Mouse (Mus musculus): ENCODE measurements around the gene Ubac2. TPM values are rescaled to one million over a fixed set of nuclear protein-coding genes. Genes with fewer than 3 reads are reported as not detected.

Ubac2 gene
- total and polyA plus RNA-seq, 2 experiments from 2014 or later: 43.6 to 51.7 TPM

DNA sequence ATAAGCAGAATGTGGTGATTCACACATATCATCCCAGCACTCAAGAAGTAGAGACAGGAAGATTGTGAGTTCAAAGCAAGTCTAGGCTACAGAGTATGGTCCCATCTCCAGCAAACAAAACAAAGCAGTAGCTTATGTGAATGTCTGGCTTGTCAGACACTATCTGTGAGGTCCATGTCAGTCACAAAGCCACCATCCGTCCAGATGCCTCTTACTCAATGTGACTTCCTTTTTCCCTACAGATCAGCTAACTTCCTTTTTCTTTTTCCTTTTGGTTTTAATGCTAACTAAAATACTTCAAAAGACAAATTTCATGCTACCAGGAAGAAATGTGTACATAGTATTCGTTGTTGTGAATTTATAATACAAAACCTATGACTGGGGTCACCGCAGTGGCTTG lies 107.1 kb downstream of the Ubac2 start:
- no peak overlapping the region for H3K4me3 ChIP-seq (ENCODE audit: low read depth, low read length)
- ATAC-seq (ENCODE audit: low FRiP score) (no peak), DNase-seq (ENCODE audit: low spot score) (no peak)
- H3K4me2 ChIP-seq (ENCODE audit: low read depth, low read length, poor library complexity, severe bottlenecking): no peak overlapping the region
- no peaks in the 10 kb centered on the region for H3K36me3 ChIP-seq (ENCODE audit: insufficient read depth, low read length)
- TF ChIP-seq CTCF (IDR thresholded peaks at IDR 0.05): no peak
- H3K27me3 ChIP-seq (ENCODE audit: insufficient read depth, low read length): no peaks in the 10 kb centered on the region
- H3K9me3 ChIP-seq (ENCODE audit: low read length): no peaks in the 10 kb centered on the region
- 82% methylated on average over 3 of the region's 3 CpGs for WGBS
- H3K4me1 ChIP-seq (ENCODE audit: insufficient read depth, low read length): no peaks in the 10 kb centered on the region
- H3K9ac ChIP-seq (replicated peaks; ENCODE audit: low read length, poor library complexity, severe bottlenecking): no peak overlapping the region
- H3K27ac ChIP-seq (ENCODE audit: low read depth, low read length): no peak overlapping the region

DNA sequence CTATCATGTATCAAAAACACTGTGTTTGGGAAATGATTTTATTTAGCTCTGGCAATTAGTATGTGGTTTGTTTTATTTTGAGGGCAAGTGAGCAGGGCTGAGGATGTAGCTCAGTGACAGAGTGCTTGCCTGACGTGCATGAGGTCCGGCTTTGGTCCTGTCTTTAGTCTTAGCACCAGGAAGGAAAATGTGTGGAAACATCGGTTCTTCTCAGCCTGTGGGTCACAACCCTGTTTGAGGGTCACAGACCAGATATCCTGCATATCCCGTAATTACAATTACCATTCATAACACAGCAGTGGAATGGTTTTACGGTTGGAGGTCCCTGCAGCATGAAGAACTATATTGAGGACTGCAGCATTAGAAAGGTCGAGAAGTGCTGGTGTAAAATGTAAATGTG lies 107.6 kb downstream of the Ubac2 start:
- 86% methylated on average over 6 of the region's 6 CpGs for WGBS
- TF ChIP-seq CTCF (IDR thresholded peaks at IDR 0.05): no peak
- H3K4me2 ChIP-seq (ENCODE audit: low read depth, low read length, poor library complexity, severe bottlenecking): no peak overlapping the region

DNA sequence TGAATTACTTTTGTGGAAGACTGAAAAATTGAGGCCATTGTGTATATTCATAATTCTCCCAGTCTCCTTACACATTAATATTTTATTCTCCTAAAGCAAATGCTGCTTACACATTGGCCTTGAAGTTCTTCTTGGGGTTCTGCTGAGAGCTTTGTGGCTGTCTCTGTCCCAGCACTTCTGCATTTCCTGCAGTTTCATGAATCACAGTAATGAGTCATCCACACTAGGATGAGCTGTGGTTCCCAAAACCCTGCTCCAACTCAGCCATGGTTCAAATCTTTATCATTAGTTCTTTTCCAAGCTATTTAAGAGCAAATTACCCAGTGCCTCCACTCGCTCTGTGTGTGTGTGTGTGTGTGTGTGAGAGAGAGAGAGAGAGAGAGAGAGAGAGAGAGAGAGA lies 108.9 kb downstream of the Ubac2 start:
- no peak for TF ChIP-seq CTCF (IDR thresholded peaks at IDR 0.05)
- no peaks in the 10 kb centered on the region for H3K36me3 ChIP-seq (ENCODE audit: insufficient read depth, low read length)
- H3K4me3 ChIP-seq (ENCODE audit: low read depth, low read length): no peak overlapping the region
- H3K9me3 ChIP-seq (ENCODE audit: low read length): no peaks in the 10 kb centered on the region
- H3K9ac ChIP-seq (replicated peaks; ENCODE audit: low read length, poor library complexity, severe bottlenecking): no peak overlapping the region
- DNase-seq (ENCODE audit: low spot score): no peak
- no peaks in the 10 kb centered on the region for H3K27me3 ChIP-seq (ENCODE audit: insufficient read depth, low read length)
- no peak overlapping the region for H3K4me2 ChIP-seq (ENCODE audit: low read depth, low read length, poor library complexity, severe bottlenecking)
- H3K4me1 ChIP-seq (ENCODE audit: insufficient read depth, low read length): no peaks in the 10 kb centered on the region
- no peak for ATAC-seq (ENCODE audit: low FRiP score)
- no peak overlapping the region for H3K27ac ChIP-seq (ENCODE audit: low read depth, low read length)
- 95% methylated on average over 1 of the region's 1 CpGs for WGBS

More for the DNA sequence above, 107.6 kb downstream of the Ubac2 start:
- no peak for DNase-seq (ENCODE audit: low spot score)
- no peak overlapping the region for H3K27ac ChIP-seq (ENCODE audit: low read depth, low read length)
- no peaks in the 10 kb centered on the region for H3K27me3 ChIP-seq (ENCODE audit: insufficient read depth, low read length)
- H3K4me3 ChIP-seq (ENCODE audit: low read depth, low read length): no peak overlapping the region
- no peaks in the 10 kb centered on the region for H3K36me3 ChIP-seq (ENCODE audit: insufficient read depth, low read length)
- H3K9me3 ChIP-seq (ENCODE audit: low read length): no peaks in the 10 kb centered on the region
- no peaks in the 10 kb centered on the region for H3K4me1 ChIP-seq (ENCODE audit: insufficient read depth, low read length)
- H3K9ac ChIP-seq (replicated peaks; ENCODE audit: low read length, poor library complexity, severe bottlenecking): no peak overlapping the region
- ATAC-seq (ENCODE audit: low FRiP score): no peak

DNA sequence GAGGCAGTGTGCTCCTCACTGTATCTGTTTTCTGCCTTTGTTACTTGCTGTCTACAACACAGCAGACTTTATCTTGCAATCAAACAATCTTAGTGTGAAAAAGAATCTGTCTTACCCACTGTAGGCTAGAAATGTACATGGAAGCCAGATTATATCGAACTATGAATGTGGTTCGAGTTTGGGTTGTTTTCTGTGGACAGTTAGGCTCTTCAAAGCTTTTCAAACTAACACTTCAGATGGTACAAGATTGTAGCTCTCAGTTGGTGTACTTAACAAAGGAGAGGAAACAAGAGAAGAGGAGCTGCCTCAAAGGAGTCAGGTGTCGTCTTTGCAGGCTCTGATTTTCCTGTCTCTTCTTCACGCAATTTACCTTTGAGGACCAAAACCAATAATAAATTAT lies 109.3 kb downstream of the Ubac2 start:
- Histone ChIP-seq H3K27ac (ENCODE audit: low read depth, low read length) (no peak overlapping the region), H3K4me2 (ENCODE audit: low read depth, low read length, poor library complexity, severe bottlenecking) (no peak overlapping the region), H3K9ac (replicated peaks; ENCODE audit: low read length, poor library complexity, severe bottlenecking) (no peak overlapping the region), H3K4me3 (ENCODE audit: low read depth, low read length) (no peak overlapping the region), H3K9me3 (ENCODE audit: low read length) (no peaks in the 10 kb centered on the region), H3K36me3 (ENCODE audit: insufficient read depth, low read length) (no peaks in the 10 kb centered on the region), H3K4me1 (ENCODE audit: insufficient read depth, low read length) (no peaks in the 10 kb centered on the region), H3K27me3 (ENCODE audit: insufficient read depth, low read length) (no peaks in the 10 kb centered on the region)
- TF ChIP-seq CTCF (IDR thresholded peaks at IDR 0.05): no peak
- ATAC-seq (ENCODE audit: low FRiP score) (no peak), DNase-seq (ENCODE audit: low spot score) (no peak)
- 79% methylated on average over 4 of the region's 4 CpGs for WGBS

DNA sequence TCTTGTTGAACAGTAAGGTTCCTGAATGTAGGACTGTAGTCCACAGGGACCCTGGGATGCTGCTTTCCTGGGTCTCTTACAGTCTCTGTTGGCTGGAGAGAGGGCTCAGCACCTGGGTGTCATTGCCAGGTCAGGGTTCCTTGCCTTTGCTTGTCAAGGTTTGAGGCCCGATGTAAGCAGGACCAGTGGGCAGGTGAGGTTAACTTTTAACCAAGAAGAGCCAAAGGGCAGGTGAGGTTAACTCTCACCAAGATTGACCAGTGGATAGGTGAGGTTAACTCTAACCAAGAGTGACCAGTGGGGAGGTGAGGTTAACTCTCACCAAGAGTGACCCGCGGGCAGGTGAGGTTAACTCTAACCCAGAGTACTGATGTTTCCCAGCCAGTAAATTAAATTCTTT lies 110.9 kb downstream of the Ubac2 start:
- Histone ChIP-seq H3K4me1 (ENCODE audit: insufficient read depth, low read length) (no peaks in the 10 kb centered on the region), H3K9me3 (ENCODE audit: low read length) (no peaks in the 10 kb centered on the region), H3K27ac (ENCODE audit: low read depth, low read length) (no peak overlapping the region), H3K27me3 (ENCODE audit: insufficient read depth, low read length) (no peaks in the 10 kb centered on the region), H3K4me3 (ENCODE audit: low read depth, low read length) (no peak overlapping the region), H3K36me3 (ENCODE audit: insufficient read depth, low read length) (no peaks in the 10 kb centered on the region), H3K4me2 (ENCODE audit: low read depth, low read length, poor library complexity, severe bottlenecking) (no peak overlapping the region), H3K9ac (replicated peaks; ENCODE audit: low read length, poor library complexity, severe bottlenecking) (no peak overlapping the region)
- ATAC-seq (ENCODE audit: low FRiP score): no peak
- DNase-seq (ENCODE audit: low spot score): no peak
- TF ChIP-seq CTCF (IDR thresholded peaks at IDR 0.05): no peak
- WGBS: 93% methylated on average over 3 of the region's 3 CpGs

DNA sequence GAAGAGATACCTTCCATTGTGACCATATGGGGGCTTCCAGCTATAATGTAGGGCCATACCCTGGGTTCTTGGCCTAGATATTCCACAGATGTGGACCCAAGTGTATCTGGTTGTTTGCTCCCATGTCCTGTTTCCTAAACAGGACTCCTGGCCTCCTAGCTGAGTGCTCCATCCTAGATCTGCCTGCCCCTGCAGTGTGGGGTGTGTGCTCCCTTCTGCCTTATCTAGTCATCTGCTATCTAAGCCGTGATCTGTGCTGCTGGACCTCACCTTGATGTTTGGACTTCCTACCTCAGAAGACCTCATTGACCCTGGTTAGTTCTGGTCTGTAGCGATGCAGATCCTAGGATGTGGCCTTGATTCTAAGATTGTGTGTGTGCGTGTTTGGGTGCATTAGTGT lies 111.4 kb downstream of the Ubac2 start:
- no peak for DNase-seq (ENCODE audit: low spot score)
- Histone ChIP-seq H3K9ac (replicated peaks; ENCODE audit: low read length, poor library complexity, severe bottlenecking) (no peak overlapping the region), H3K9me3 (ENCODE audit: low read length) (no peaks in the 10 kb centered on the region), H3K4me2 (ENCODE audit: low read depth, low read length, poor library complexity, severe bottlenecking) (no peak overlapping the region), H3K4me1 (ENCODE audit: insufficient read depth, low read length) (no peaks in the 10 kb centered on the region), H3K27ac (ENCODE audit: low read depth, low read length) (no peak overlapping the region), H3K27me3 (ENCODE audit: insufficient read depth, low read length) (no peaks in the 10 kb centered on the region), H3K4me3 (ENCODE audit: low read depth, low read length) (no peak overlapping the region), H3K36me3 (ENCODE audit: insufficient read depth, low read length) (no peaks in the 10 kb centered on the region)
- TF ChIP-seq CTCF (IDR thresholded peaks at IDR 0.05): no peak
- 99% methylated on average over 3 of the region's 3 CpGs for WGBS
- no peak for ATAC-seq (ENCODE audit: low FRiP score)
